Mouse (Mus musculus) heart, embryonic 10.5 days (tissue): Measurements from ENCODE around the gene Hsd17b6. TPM values are rescaled to one million over a fixed set of nuclear protein-coding genes. Genes with fewer than 3 reads are reported as not detected.
A peak's percentile ranks its signal among the peaks of the same experiment; 100 is the strongest.

Experiments
- DNase-seq: peaks from one replicate; pipeline ENCODE4 v3.0.0-alpha.2; 2017; ENCODE audit warnings: low spot score
- H3K27ac ChIP-seq: fragments of 300-500 bp; sonication (generic); 2 replicates; pipeline ENCODE4 v1.5.1; 2016; ENCODE audit warnings: mild to moderate bottlenecking
- H3K27me3 ChIP-seq: fragments of 300-500 bp; sonication (generic); 2 replicates; pipeline ENCODE4 v1.6.1; 2016; ENCODE audit warnings: mild to moderate bottlenecking; ENCODE audit not compliant: poor library complexity, insufficient read depth, severe bottlenecking
- H3K36me3 ChIP-seq: fragments of 300-500 bp; sonication (generic); 2 replicates; pipeline ENCODE4 v1.6.1; 2016; ENCODE audit warnings: mild to moderate bottlenecking, moderate library complexity
- H3K4me1 ChIP-seq: fragments of 300-500 bp; sonication (generic); 2 replicates; pipeline ENCODE4 v1.6.1; 2016; ENCODE audit warnings: mild to moderate bottlenecking
- H3K4me3 ChIP-seq: fragments of 300-500 bp; sonication (generic); 2 replicates; pipeline ENCODE4 v1.5.1; 2016; ENCODE audit warnings: mild to moderate bottlenecking, moderate library complexity
- H3K9me3 ChIP-seq: fragments of 300-500 bp; sonication (generic); 2 replicates; pipeline ENCODE4 v1.6.1; 2016; ENCODE audit warnings: mild to moderate bottlenecking, moderate library complexity
- WGBS: fragments of 180-500 bp; shearing (Covaris S2); methylation state at CpG from one replicate; pipeline ENCODE4 v1.1.7; 2016; 5-methylcytosine and 5-hydroxymethylcytosine counted together
- polyA plus RNA-seq: library from polyadenylated mRNA; unstranded; fragments of >200 nt; fragmentation: Nextera tagmentation; extraction: Ambion mirVana; gene quantifications from 2 replicates; pipeline ENCODE4 v1.2.1, GENCODE M21; 2016

Gene Hsd17b6
- polyA plus RNA-seq, 1 experiment from 2014 or later = not detected

GRCm38 (mm10) chr10:127955034-127955433, 52.4 kb downstream of the Hsd17b6 start:
- H3K27ac ChIP-seq = no peak overlapping the region
- no peaks in the 10 kb centered on the region for H3K27me3 ChIP-seq
- WGBS = 71% methylated on average over 4 of the region's 4 CpGs

GRCm38 (mm10) chr10:127951821-127952220, 55.6 kb downstream of the Hsd17b6 start:
- WGBS = 72% methylated on average over 4 of the region's 4 CpGs
- Histone ChIP-seq H3K36me3 (no peaks in the 10 kb centered on the region), H3K9me3 (no peaks in the 10 kb centered on the region), H3K27me3 (no peaks in the 10 kb centered on the region), H3K27ac (no peak overlapping the region), H3K4me1 (no peaks in the 10 kb centered on the region), H3K4me3 (no peak overlapping the region)
- DNase-seq = no peak

More at GRCm38 (mm10) chr10:127955034-127955433, 52.4 kb downstream of the Hsd17b6 start:
- H3K4me3 ChIP-seq = no peak overlapping the region
- H3K4me1 ChIP-seq = no peaks in the 10 kb centered on the region
- no peaks in the 10 kb centered on the region for H3K36me3 ChIP-seq
- DNase-seq = no peak
- H3K9me3 ChIP-seq = no peaks in the 10 kb centered on the region

- WGBS = 79% methylated on average over 9 of the region's 9 CpGs
- DNase-seq = no peak
- no peaks in the 10 kb centered on the region for H3K9me3 ChIP-seq
- H3K36me3 ChIP-seq = no peaks in the 10 kb centered on the region
- no peak overlapping the region for H3K27ac ChIP-seq
- H3K4me1 ChIP-seq = no peaks in the 10 kb centered on the region
- H3K27me3 ChIP-seq = no peaks in the 10 kb centered on the region
- H3K4me3 ChIP-seq = no peak overlapping the region
Measured at GRCm38 (mm10) chr10:127951390-127951789, 56.0 kb downstream of the Hsd17b6 start.

- Histone ChIP-seq H3K27me3 (no peaks in the 10 kb centered on the region), H3K4me1 (no peaks in the 10 kb centered on the region), H3K36me3 (no peaks in the 10 kb centered on the region), H3K4me3 (no peak overlapping the region), H3K27ac (no peak overlapping the region), H3K9me3 (no peaks in the 10 kb centered on the region)
- DNase-seq = no peak
- 75% methylated on average over 4 of the region's 4 CpGs for WGBS
Measured at GRCm38 (mm10) chr10:127949596-127950130, 57.7 kb downstream of the Hsd17b6 start.

GRCm38 (mm10) chr10:127945432-127946064, 61.9 kb downstream of the Hsd17b6 start:
- WGBS = 44% methylated on average over 5 of the region's 5 CpGs
- Histone ChIP-seq H3K9me3 (no peaks in the 10 kb centered on the region), H3K4me3 (no peak overlapping the region), H3K27me3 (no peaks in the 10 kb centered on the region), H3K36me3 (no peaks in the 10 kb centered on the region), H3K4me1 (no peaks in the 10 kb centered on the region), H3K27ac (no peak overlapping the region)
- peak; percentile 74 for DNase-seq

Other genes with a start within 250 kb of the Hsd17b6 start
- 0.06 and 0.13 TPM in 2 replicates for gene Rdh1, start 247.9 kb downstream of the Hsd17b6 start, polyA plus RNA-seq
- not detected in 2 replicates for gene Rdh16f1, start 247.8 kb downstream of the Hsd17b6 start, polyA plus RNA-seq
- gene Rdh9, start 231.2 kb downstream of the Hsd17b6 start, polyA plus RNA-seq = 0.06 and 0.19 TPM in 2 replicates
- gene Rdh16, start 206.5 kb downstream of the Hsd17b6 start, polyA plus RNA-seq = not detected in 2 replicates
- gene Rdh19, start 157.7 kb downstream of the Hsd17b6 start, polyA plus RNA-seq = not detected in 2 replicates
- not detected in 2 replicates for gene Rdh16f2, start 141.1 kb downstream of the Hsd17b6 start, polyA plus RNA-seq
- not detected in 2 replicates for gene Rdh7, start 118.8 kb downstream of the Hsd17b6 start, polyA plus RNA-seq
- not detected in 2 replicates for gene Sdr9c7, start 109.1 kb downstream of the Hsd17b6 start, polyA plus RNA-seq
- 66.7 and 80.5 TPM in 2 replicates for gene Prim1, start 7.6 kb upstream of the Hsd17b6 start, polyA plus RNA-seq
- gene Naca, start 28.0 kb upstream of the Hsd17b6 start, polyA plus RNA-seq = 639 and 790 TPM in 2 replicates
- 403 and 465 TPM in 2 replicates for gene Ptges3, start 51.3 kb upstream of the Hsd17b6 start, polyA plus RNA-seq
- gene Atp5b, start 75.7 kb upstream of the Hsd17b6 start, polyA plus RNA-seq = 3,536 and 4,735 TPM in 2 replicates
- gene Baz2a, start 84.0 kb upstream of the Hsd17b6 start, polyA plus RNA-seq = 10.1 and 12.0 TPM in 2 replicates
- gene Rbms2, start 172.7 kb upstream of the Hsd17b6 start, polyA plus RNA-seq = 32.5 and 38.6 TPM in 2 replicates
- gene Gls2, start 186.8 kb upstream of the Hsd17b6 start, polyA plus RNA-seq = 0.86 and 1.1 TPM in 2 replicates
- 37.9 and 41.9 TPM in 2 replicates for gene Spryd4, start 204.2 kb upstream of the Hsd17b6 start, polyA plus RNA-seq
- gene Mip, start 218.2 kb upstream of the Hsd17b6 start, polyA plus RNA-seq = not detected in 2 replicates
- gene Timeless, start 224.5 kb upstream of the Hsd17b6 start, polyA plus RNA-seq = 48.1 and 69.3 TPM in 2 replicates
- 0.18 and 0.23 TPM in 2 replicates for gene Apon, start 246.5 kb upstream of the Hsd17b6 start, polyA plus RNA-seq